Mouse (Mus musculus) small intestine, adult 2 months (tissue): Measurements from ENCODE around the gene Ezh2. TPM values are rescaled to one million over a fixed set of nuclear protein-coding genes. Genes with fewer than 3 reads are reported as not detected.

Experiments used
- H3K27ac ChIP-seq: fragments of 200-500 bp; 2 replicates; pipeline ENCODE4 v1.5.1; 2012; ENCODE audit warnings: low read depth, low read length, control low read depth, inconsistent platforms; ENCODE audit not compliant: insufficient read depth
- H3K27me3 ChIP-seq: fragments of 200-500 bp; 2 replicates; pipeline ENCODE4 v1.6.1; 2012; ENCODE audit warnings: mild to moderate bottlenecking, moderate library complexity, low read length, inconsistent platforms; ENCODE audit not compliant: control insufficient read depth, insufficient read depth
- H3K36me3 ChIP-seq: fragments of 200-500 bp; 2 replicates; pipeline ENCODE4 v1.6.1; 2012; ENCODE audit warnings: mild to moderate bottlenecking, low read length, control low read depth, inconsistent platforms; ENCODE audit not compliant: control insufficient read depth, insufficient read depth
- H3K4me1 ChIP-seq: fragments of 200-500 bp; 2 replicates; pipeline ENCODE4 v1.6.1; 2012; ENCODE audit warnings: low read length, inconsistent platforms, mixed read lengths; ENCODE audit not compliant: control insufficient read depth, insufficient read depth, insufficient read length
- H3K4me3 ChIP-seq: fragments of 200-500 bp; 2 replicates; pipeline ENCODE4 v1.5.1; 2012; ENCODE audit warnings: low read depth, mild to moderate bottlenecking, control low read depth, inconsistent platforms, low read length, moderate library complexity
- CTCF ChIP-seq: fragments of 200-500 bp; IDR thresholded peaks from 2 replicates; pipeline ENCODE4 v1.5.1; 2012; ENCODE audit warnings: low read depth, mild to moderate bottlenecking, control low read depth, inconsistent platforms, low read length, moderate library complexity, mixed read lengths; ENCODE audit not compliant: insufficient replicate concordance, insufficient read length; ENCODE audit errors: extremely low read depth
- POLR2A ChIP-seq: fragments of 200-500 bp; IDR thresholded peaks from 2 replicates; pipeline ENCODE4 v1.6.1; 2012; ENCODE audit warnings: low read depth, mild to moderate bottlenecking, control low read depth, inconsistent platforms, low read length, moderate library complexity
- WGBS: fragments of 180-500 bp; shearing (Covaris S2); methylation state at CpG from one replicate; pipeline ENCODE4 v1.1.7; 2018; 5-methylcytosine and 5-hydroxymethylcytosine counted together
- polyA plus RNA-seq: library from polyadenylated mRNA; depleted of rRNA; stranded (reverse); fragments of >200 nt; gene quantifications from 2 replicates; pipeline ENCODE4 v1.2.3, GENCODE M21; 2012

Ezh2 gene
- polyA plus RNA-seq, 1 experiment = 3.8 TPM

GRCm38 (mm10) chr6:47572887-47573286 lies 22.3 kb downstream of the Ezh2 start:
- TF ChIP-seq CTCF (no peak), POLR2A (no peak)
- no peaks in the 10 kb centered on the region for H3K27me3 ChIP-seq
- no peak overlapping the region for H3K27ac ChIP-seq
- H3K4me1 ChIP-seq = no peaks in the 10 kb centered on the region
- H3K4me3 ChIP-seq = no peak overlapping the region
- 90% methylated on average over 2 of the region's 2 CpGs for WGBS
- peaks cover 16% of the 10 kb centered on the region for H3K36me3 ChIP-seq

GRCm38 (mm10) chr6:47565326-47566035 lies 29.7 kb downstream of the Ezh2 start:
- Histone ChIP-seq H3K27me3 (no peaks in the 10 kb centered on the region), H3K4me1 (peaks cover 3% of the 10 kb centered on the region; the same call in 1 of the 2 replicates), H3K27ac (no peak overlapping the region), H3K4me3 (no peak overlapping the region), H3K36me3 (peaks cover 18% of the 10 kb centered on the region)
- 29% methylated on average over 1 of the region's 1 CpGs for WGBS
- no peak for TF ChIP-seq POLR2A

- H3K27me3 ChIP-seq = no peaks in the 10 kb centered on the region
- TF ChIP-seq POLR2A (no peak), CTCF (no peak)
- no peak overlapping the region for H3K27ac ChIP-seq
- WGBS = 74% methylated on average over 5 of the region's 5 CpGs
- H3K4me3 ChIP-seq = no peak overlapping the region
- peaks cover 6% of the 10 kb centered on the region; the same call in 1 of the 2 replicates for H3K4me1 ChIP-seq
- H3K36me3 ChIP-seq = peaks cover 12% of the 10 kb centered on the region
Observed at GRCm38 (mm10) chr6:47561426-47561825, 33.7 kb downstream of the Ezh2 start.

GRCm38 (mm10) chr6:47560846-47561245 lies 34.3 kb downstream of the Ezh2 start:
- peaks cover 6% of the 10 kb centered on the region; the same call in 1 of the 2 replicates for H3K4me1 ChIP-seq
- H3K4me3 ChIP-seq = no peak overlapping the region
- no peaks in the 10 kb centered on the region for H3K27me3 ChIP-seq
- peaks cover 12% of the 10 kb centered on the region for H3K36me3 ChIP-seq
- no peak overlapping the region for H3K27ac ChIP-seq
- TF ChIP-seq POLR2A (no peak), CTCF (no peak)
- WGBS = 38% methylated on average over 2 of the region's 2 CpGs

GRCm38 (mm10) chr6:47560407-47560806 lies 34.7 kb downstream of the Ezh2 start:
- TF ChIP-seq CTCF (no peak), POLR2A (no peak)
- H3K4me1 ChIP-seq = peaks cover 6% of the 10 kb centered on the region; the same call in 1 of the 2 replicates
- no peak overlapping the region for H3K27ac ChIP-seq
- H3K4me3 ChIP-seq = no peak overlapping the region
- no peaks in the 10 kb centered on the region for H3K27me3 ChIP-seq
- H3K36me3 ChIP-seq = peaks cover 16% of the 10 kb centered on the region

- Histone ChIP-seq H3K27me3 (no peaks in the 10 kb centered on the region), H3K4me1 (peaks cover 2% of the 10 kb centered on the region; the same call in 1 of the 2 replicates), H3K4me3 (no peak overlapping the region), H3K27ac (no peak overlapping the region), H3K36me3 (peaks cover 23% of the 10 kb centered on the region)
- TF ChIP-seq POLR2A (no peak), CTCF (no peak)
- WGBS = 42% methylated on average over 2 of the region's 2 CpGs
Observed at GRCm38 (mm10) chr6:47559287-47559686, 35.9 kb downstream of the Ezh2 start.

- 49% methylated on average over 4 of the region's 4 CpGs for WGBS
- H3K27ac ChIP-seq = no peak overlapping the region
Observed at GRCm38 (mm10) chr6:47552280-47552679, 42.9 kb downstream of the Ezh2 start.

More at GRCm38 (mm10) chr6:47552280-47552679, 42.9 kb downstream of the Ezh2 start:
- Histone ChIP-seq H3K36me3 (peaks cover 26% of the 10 kb centered on the region), H3K4me3 (no peak overlapping the region), H3K27me3 (no peaks in the 10 kb centered on the region), H3K4me1 (no peaks in the 10 kb centered on the region; the same call in 1 of the 2 replicates)
- TF ChIP-seq POLR2A = no peak
- no peak for TF ChIP-seq CTCF
